Mouse (Mus musculus): ENCODE measurements around the gene Nnmt.

Nnmt gene

DNA sequence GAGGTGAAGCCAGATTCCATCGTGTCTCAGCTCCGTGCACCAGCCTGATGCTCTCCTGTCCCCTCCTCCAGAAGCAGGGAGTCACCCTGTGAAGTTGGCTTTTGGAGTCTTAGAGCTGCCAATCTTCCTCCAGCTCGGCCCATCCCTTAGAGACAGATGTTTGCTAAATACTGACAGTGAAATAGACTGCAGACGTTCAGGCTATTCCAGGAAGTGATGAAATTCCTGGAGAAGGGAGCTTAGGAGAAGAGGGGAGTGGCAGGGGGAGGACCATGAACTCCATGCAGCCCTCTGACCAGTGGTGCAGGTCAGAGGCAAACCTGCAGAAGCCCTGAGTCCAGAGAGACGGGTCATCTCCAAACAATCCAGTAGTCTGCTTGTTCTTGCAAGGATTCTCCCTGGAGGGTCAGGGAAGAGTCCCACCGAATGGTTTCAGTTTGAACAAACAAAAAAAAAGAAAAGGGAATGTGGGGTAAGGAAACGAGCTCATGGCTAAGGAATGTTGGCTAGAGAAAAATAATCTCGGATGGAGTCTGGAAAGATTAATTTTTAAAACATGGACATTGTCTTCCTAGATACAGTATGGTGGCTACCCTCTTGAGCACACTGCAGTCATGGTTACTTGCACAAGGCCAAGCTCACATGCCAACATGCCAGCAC is at the start of gene Nnmt:
TSS of gene Nnmt (minus strand) at position 215 of the 660 bp plus-strand sequence.
- DNase-seq = peak; percentile 20

DNA sequence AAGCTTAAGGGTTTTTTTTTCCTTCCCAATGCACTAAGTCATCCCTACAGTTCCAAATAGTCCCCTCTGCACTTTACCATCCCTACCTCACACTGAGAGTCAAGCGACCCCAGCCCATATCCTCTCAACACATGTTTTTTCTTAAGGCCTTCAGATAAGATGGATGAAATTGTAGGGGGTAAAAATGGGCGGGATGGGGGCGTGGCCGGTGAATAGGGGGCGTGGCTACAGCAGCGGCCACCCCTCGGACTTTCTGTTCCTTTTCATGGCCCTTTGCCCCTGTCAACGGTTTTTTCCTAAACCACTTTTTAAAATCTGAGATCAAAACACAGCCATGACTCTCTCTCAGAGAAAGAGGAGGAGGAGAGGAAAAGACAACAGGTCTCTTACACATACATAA is 49.8 kb upstream of the Nnmt start:
- DNase-seq = no peak

DNA sequence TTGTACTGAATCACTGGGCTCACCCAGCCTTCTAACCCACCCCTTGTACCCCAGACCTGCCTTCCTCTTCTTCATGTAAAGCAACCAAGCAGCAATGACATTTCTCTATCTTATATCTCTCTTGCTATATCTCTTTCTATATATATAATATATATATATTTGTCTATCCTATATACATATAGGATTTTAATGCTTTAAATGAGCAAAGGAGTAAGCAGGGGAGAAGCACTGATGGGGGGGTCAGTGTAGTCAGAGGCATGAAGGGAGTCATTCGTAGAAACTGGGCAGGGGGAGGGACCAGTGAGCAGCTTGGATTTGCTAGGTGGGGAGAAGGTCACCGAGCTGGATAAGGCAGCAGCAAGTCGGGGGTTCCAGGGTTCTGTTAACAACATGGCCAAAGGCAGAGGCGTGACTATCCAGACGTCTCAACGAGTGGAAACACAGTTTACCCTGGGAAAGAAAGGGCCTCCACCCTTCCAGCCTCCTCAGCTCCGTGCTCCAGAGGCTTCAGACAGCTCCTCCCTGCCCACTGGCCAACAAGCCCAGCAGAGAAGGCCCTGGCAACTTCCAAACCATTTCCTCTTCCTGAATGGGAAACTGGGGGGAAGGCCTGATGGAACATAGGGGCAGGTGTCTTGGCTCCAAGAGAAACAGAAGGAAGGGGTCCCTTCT is 48.6 kb upstream of the Nnmt start:
- no peak for DNase-seq

DNA sequence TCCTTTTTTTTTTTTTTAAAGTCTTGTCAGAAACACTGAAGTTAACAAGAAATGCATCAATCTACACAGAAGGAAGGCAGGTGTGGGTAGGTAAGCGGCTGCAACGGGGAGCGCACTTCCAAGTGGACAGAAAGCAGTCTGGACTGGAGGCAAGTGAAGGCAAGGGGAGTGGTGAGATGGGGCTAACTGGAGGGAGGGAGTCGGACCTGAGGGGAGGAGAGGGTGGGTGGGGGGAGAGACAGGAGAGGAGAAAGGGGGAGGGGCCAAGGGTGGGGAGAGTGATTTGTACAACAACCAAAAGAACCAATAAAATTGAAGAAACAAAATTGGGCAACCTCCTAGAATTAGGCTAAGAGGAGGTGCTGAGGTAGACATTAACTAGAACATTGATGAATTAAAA is 47.1 kb upstream of the Nnmt start:
- no peak for DNase-seq

DNA sequence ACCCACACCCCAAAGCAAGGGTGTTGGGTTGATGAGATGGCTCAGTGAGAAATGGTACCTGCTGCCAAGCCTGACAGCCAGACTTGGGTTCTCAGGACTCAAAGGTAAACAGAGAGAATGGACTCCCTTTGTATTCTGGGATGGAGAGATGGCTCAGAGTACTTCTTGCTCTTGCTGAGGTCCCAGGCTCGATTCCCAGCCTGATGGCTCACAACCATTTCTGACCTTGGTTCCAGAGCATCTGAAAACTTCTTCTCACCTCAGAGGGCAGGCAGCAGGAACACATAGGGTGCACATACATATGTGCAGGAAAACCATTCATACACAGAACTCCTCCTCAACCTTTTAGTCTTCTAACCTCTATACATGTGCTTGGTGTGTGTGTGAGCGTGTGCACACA is 45.9 kb upstream of the Nnmt start:
- DNase-seq = no peak

DNA sequence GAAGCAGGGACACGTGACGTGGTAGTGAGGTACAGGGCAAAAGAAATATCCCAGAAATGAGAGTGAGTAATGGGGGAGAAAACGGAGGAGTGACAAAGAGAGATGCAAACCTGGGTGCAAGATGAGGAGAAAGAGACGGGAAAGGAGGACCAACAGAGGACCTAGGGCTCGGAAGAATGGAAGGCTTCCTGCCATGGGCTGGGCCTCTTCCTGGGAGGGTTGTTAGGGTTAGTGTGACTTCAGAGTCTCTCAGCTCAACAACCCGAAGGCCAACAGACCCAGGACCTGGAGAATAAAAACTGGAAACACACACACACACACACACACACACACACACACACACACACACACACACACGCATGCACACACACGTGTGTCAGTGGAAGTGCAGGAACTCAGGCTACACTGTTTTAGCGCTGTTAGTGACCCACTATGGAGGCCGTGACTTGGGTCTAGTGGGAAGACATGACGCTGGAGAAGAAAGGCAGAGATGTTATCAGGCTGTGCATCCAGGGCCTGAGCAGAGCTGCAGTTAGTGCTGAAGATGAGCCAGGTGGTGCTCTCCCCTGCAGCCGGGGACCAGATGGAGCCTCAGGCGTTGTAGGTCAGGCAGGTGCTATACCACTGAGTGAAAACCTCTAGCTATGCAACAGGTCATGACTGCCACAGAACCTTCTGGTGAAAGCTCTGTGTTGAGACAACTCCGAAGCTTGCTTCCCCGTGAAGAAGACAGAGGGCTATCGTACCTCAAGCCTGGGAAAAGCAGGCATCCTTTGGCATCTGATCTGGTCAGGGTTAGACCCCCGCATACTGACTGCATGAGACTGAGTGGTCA is 45.1 kb upstream of the Nnmt start:
- no peak for DNase-seq

DNA sequence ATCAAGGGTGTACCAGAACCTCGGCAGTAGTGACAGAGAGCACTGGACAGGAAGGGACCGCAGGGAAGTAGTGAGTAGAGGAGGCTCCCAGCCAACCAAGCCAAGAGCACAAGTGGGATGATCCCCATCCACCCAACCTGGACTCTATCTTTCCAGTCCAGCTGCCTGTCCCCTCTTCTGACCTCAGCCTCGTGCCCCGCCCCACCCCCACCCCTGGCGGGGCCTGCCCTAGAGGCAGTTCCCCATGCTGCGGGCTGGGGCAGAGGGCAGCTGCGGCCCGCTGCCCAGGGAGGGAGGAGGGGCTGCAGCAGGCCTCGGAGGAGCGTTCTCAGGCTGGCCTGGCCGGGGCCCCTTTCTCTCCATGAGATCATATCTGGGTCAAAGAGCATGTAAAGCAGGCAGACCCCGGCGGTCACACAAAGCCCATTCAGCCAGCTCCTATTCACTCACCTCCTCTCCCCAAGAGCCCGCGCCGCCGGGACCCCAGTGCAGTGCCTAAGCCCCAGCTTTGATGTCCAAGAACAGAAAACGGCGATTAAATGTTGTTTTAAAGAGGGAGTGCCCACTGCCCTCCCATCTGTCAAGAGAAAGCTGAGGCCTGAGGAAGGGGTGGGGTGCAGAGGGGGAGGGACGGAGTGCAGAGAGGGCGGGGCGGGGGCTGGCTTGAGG is 44.3 kb upstream of the Nnmt start:
- DNase-seq = peak; percentile 60

DNA sequence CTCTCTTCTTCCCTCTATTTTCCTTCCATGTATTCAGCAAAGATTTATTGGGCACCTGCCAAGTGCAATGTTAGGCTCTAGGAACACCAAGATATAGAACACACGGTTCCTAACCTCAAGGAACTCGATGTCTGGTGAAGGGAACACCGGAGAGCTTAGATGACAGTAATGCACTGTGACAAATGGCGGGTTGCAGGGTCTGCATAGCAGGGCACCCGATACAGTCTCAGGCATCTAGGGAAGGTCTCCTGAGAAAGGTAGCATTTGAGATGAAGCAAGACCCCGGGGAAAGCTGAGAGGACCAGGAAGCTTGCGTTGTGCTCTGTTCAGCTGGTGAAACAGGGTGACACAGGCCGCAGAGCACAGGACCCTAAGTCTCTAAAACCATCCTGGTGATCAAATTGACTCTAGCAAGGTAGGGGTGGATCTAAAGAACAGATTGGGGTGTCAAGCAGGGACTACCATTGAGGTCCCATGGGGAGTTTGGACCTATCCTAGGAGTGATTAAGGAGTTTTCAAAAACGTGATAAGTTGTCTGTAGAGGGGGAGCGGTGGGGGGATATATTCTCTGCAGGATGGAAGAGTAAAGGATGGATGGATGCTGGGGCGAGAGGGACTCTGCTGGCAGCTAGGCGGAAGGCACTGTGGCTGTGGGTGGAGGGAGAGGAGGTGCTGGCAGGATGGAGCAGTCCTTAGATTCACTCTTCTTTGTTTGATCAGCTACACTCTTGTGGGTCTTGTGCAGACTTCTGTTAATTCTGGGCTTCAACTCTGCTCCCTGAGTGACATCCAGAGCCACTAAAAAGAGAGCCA is 43.5 kb upstream of the Nnmt start:
- no peak for DNase-seq

DNA sequence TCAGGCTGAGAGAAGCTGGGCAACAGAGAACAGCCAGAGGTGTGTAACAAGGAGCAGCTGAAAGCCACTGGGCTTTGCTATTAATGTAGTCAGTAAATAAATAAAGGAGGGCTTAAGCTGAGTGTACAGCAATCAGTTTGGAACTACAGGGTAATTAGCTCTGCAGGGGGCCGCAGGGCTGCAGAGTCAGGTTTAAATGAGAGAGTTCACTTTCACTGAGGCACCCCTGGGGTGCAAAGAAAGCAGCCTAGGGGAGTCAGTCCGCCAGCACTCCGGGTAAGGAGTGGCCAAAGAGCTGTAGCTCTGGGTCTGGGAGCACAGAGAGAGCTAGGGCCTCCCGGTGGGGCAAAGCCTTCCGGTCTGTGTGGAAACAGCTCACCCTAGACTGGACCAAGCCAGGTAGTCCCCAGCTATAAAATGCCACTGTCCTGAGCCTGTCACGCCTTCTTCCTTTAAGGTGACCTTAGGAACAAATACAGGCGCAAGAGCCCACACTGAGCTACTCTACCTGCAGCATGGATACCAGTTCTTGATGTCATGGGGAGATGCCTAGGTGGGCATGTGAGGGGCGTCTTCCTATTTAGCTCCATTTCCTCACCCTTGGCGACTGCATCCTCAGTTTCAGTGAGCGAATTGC is 42.8 kb upstream of the Nnmt start:
- DNase-seq = no peak

DNA sequence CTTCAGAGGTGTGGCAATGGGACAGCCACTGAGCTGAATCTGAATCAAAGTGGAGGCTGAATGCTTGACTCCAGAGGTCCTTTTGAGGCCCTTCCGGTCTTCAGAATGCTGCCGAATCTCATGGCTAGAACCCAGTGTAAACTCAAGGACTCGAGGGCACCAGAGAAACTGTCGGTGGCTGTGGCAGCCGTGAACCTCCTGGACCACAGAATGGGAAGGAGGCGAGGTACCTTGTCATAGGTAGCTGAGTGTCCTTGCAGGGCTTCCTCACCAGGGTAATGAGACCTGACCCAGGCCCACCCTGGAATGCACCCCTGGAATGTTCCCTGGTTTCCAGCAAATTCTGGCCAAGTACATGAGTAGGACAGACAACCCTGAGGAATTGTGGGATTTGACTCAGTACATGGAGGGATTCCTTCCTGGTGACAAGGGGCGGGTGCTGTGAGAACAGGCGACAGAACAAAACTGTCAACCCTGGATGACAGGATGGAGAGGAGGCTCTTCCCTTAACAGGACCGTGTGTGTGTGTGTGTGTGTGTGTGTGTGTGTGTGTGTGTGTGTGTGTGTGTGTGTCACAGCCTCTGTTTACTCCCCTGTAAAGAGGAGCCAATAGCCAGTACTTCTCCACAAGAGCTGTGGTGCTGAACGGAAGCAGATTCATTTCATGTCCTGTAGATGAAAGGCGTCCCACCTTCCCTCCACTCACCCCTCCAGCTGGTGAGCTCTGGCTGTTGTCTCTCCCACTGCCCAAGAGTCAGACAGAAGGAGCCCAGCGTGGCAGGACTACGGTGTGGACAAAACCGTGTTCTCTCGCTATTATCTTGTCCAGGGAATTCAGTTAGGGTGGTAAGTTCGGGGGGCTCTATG is 42.1 kb upstream of the Nnmt start:
- peak; percentile 48 for DNase-seq

DNA sequence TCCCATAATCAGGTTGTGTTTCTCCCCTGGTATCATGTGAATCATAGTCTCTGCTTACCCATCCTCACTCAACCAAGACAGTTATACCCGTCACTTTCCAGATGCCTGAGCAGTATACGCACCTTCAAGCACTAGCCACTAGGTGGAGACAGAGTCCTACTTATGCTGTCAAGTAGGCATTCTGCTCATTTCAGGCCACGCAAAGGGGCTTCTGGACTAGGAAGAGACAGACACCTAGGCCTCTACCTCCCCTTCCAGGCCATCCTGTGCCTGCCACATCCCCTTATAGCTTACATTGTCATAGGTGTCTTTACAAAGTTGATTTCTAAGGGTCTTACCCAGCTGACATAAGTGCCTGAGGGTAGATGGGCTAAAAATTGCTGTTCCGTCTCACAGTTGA is 41.3 kb upstream of the Nnmt start:
- DNase-seq = peak; percentile 82

DNA sequence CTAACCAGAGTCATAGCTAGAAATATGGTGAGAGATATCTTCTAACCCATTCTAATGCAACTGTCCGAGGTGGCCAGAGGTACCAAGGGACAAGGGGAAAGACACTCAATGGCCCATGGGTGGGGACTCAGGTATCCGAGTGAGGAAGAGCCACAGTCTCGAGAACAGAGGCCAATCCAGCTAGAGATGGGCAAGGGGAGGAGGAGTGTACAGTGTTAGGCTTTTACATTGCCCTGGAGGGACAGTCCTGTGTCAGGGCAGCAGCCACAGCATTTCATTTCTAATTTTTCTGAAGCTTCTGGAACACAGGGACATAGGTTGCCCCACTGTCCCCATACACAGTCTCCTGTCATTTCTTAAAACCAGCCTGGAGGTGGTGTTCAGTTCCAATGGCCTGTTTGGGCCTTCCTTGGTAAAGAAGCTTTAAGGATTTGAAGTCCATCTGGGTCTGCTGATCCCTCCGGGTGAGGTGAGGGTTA is 40.7 kb upstream of the Nnmt start:
- DNase-seq = no peak

DNA sequence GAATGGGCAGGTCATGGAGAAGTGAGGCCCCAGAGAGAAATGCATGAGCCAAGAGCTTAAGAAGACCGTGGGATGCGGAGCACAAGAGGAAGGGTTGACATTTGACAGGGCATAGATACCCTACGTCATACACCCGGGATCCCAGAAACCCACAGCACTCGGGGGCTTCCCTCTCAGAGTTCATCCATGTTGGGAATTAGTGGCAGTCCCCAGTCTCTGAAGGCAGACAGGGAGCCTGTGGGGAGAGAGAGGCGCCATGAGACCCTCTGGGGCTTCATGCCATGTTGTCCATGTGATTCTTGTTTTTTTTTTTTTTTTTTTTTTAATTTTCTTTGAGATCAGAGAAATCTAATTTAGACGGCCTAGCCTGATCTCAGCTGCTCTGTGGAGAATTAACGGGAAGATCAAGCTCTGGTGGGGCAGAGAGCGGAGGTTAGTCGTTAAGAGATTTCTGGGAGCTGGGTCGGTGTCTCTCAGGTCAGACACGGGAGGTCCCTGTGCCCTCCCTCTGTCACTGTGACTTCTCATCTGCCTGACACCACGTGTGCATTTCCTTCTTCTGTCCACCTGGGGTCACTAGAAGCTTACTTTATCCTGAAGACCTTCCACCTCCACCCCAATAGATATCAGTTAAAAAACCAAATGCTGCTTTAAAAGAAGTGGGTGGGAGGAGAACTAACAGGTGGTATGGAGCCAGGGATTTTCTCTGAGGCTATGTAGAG is 40.1 kb upstream of the Nnmt start:
- peak; percentile 44 for DNase-seq

DNA sequence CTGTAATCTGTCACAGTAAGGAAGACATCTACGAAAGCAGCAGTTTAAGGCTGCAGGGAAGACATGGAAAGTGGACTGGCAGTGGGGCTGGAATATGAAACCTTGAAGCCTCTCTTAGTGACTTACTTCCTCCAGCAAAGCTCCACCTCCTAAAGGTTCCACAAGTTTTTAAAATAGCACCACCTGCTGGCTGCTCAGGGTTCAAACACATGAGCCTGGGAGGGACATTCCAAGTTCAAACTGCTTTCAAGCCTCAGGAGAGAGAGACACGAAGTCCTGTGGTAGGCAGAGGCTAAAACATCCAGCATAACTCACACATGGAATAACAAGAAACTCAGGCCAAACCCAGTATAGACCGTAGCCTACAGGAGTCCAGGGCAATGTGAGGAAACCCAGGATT is 39.4 kb upstream of the Nnmt start:
- no peak for DNase-seq

DNA sequence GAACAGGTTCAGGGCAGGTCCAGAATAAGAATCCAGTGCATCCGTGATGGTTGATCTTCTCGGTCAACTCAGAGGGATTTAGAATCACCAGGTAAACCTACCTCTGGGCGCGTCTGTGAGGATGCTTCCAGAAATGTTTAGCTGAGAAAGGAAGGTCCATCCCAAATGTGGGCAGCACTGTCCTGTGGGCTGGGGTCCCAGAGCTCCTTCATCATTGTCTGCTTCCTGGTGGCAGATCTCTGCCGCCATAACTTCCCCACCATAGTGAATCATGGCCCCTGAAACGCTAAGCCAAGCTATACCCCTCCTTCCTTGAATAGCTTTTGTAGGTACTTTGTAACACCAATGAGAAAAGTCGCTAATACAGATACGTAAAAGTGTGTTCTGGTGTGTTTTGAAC is 36.7 kb upstream of the Nnmt start:
- DNase-seq = no peak

DNA sequence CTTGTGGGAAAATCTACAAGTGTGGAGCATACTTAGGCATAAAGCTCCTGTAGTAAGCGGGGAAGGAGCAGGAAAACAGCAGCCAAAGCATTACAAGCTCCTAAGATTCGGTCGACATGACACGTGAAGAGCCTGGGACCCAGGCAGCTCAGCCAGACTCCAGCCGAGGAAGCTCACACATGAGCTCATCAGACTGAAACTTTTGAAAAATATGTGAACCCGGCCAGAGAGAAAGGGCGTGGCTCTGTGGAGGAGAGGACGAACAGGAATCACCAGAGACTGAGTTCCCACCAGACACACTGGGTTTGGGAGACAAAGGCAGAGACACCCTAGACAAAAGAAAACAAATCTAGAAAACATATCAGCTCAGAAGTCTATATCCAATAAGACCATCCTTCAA is 35.9 kb upstream of the Nnmt start:
- no peak for DNase-seq

DNA sequence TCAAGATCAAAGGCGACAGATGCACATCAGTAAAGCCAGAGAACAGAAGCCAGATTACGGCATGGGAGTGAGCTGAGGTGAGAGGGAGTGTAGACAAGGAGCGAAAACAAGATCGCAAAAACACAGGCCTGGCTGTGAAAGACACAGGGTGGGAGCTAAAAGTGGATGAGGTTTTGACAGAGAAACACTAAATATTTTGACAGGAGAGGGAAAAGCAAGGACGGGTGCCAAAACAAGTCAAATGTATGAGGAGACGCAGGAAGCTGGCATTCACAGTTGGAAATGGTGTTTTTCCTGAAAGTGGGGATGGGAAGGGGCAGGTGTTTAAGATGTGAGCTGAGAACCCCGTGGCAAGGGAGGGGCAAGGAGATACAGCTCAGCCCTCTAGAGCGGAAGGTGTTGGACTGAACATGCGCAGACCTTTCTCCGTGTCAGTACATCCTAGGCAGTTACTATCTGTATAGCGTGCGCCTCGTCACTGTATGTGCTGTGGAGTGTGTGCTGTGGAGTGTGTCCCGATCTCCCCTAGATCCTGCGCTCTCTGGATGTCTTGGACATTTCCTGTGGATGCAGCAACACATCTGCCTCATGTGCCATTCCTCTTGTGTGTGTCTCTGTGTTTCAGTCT is 33.3 kb upstream of the Nnmt start:
- DNase-seq = no peak

DNA sequence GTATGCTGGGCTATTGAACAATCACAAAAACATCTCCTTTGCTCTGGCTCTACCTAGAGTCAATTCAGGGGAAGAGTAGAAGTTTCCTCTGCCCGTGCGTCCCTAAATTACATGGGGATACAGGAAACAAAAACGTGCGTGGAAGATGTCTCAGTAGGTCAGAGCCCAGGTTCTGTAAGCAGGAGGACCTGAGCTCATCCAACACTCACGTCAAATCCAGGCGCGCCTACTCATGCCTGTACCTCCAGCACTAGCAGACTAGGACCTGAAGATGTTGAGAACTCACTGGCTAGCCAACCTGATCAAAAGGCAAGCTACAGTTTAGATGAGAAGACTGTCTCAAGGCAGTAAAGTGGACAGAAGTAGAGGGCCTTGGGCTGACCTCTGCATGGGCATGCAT is 32.2 kb upstream of the Nnmt start:
- no peak for DNase-seq

DNA sequence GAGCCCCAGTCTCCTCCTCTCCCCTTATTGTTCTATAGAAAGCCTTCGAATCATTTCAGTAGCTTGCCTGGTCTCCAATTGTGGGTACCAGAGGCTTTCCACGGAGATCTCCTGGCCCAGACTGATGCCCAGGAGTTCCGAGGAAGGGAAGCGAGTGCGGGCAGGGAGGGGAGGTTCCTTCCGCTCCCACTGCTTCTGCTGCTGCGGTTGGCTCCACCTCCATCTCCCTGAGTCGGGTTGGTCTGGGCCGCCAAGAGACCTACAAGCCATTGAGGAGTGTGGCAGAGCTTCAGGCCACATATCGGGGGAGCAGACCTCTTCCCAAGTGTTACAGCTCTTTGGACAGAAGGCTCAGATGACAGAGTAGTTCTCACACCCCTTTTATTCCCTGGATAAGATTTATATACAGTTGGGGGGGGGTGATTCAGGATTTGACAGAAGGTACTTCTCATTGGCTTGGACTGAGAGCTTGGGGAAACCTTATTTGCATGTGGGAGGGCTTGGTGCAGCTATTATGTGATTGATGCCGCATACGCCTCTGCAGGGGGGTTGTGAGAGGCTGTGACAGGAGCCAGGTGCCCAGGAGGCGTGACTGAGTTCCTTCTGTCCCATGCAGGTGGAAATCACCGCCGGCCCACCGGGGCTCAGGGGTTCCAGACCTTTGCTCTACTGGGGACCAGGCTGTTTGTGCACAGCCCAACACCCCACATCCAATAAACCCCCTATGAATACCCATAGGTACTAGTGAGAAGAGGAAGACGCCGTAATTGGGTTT is 30.8 kb upstream of the Nnmt start:
- DNase-seq = no peak
